In the genomic region with DNA sequence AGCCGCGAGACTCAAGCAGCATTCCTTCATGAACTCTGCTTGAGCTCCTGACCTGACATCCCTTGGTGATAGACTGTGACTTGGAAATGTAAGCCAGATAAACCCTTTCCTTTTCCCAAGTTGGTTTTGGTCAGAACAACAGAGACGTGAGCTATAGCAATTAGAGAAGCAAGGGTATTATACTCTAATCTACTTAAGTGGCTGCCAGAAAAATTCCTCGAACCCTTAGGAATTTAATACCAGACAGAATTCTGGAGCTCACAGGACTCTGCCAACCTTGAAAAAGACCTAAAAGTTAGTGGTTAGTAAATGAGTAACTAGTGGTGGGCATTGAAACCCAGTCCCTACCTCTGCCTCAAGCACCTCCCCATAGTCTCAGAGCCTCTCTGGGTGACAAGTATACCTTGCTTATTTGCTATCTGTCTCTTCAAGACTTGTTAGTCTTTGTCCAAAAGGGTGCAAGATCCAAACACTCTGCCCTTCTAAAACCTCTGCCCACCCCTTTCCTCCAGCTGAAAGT, we compare ENCODE assay signal across 30 mouse cellular contexts. TPM values are rescaled to one million over a fixed set of nuclear protein-coding genes. Genes with fewer than 3 reads are reported as not detected.
DNase-seq lines count a peak whose midpoint lies in the region; ATAC-seq and TF ChIP-seq lines count a peak whose summit lies in the region.
"Had no signal": no experiment of that assay in that cellular context is flagged by ENCODE, and none has a peak within 500 bp of the region (broad histone marks: within the 10 kb centered on the region; RNA-seq: fewer than 3 reads in every experiment).

No protein-coding gene starts in this region.

- H3K36me3 ChIP-seq in intestine, embryonic 16.5 days (ENCODE audit: control insufficient read depth, insufficient read depth, low read length): peaks cover 20% of the 10 kb centered on the region
- H3K36me3 ChIP-seq in intestine, embryonic 15.5 days: peaks cover 37% of the 10 kb centered on the region
- H3K36me3 ChIP-seq in kidney, postnatal 0 days (ENCODE audit: insufficient read depth, low read length): peaks cover 83% of the 10 kb centered on the region
- H3K36me3 ChIP-seq in kidney, embryonic 14.5 days (ENCODE audit: control insufficient read depth, insufficient read depth, low read length): peaks cover 94% of the 10 kb centered on the region
- peaks cover 33% of the 10 kb centered on the region; the same call in 1 of the 2 replicates for H3K36me3 ChIP-seq in lung, postnatal 0 days (ENCODE audit: insufficient read depth, low read length)
- H3K36me3 ChIP-seq: forebrain, embryonic 12.5 days; liver, embryonic 13.5 days had no signal

- DNase-seq in kidney, postnatal 0 days (ENCODE audit: low spot score): no peak
- DNase-seq in lung, postnatal 0 days (ENCODE audit: low spot score): no peak
- no peak for DNase-seq in lung, postnatal 4 days
- no peak for DNase-seq in layer of hippocampus, adult 11-12 months (ENCODE audit: low spot score)
- DNase-seq: adrenal gland, postnatal 14 days; cerebellum, adult 11 months; cerebellum, adult 9-10 months; cerebellum, postnatal 36 days; embryo, embryonic 11 days; forebrain, postnatal 0 days; heart, postnatal 10 days; layer of hippocampus, postnatal 36 days; left cerebral cortex, postnatal 4 days; liver, embryonic 13.5 days; lung, postnatal 14 days; right cerebral cortex, postnatal 25 days; thymus, adult 2 months; thymus, postnatal 36 days had no signal

- no peak overlapping the region for H3K9ac ChIP-seq in intestine, embryonic 16.5 days (ENCODE audit: low read depth, low read length)
- no peak overlapping the region for H3K9ac ChIP-seq in intestine, embryonic 15.5 days
- no peak overlapping the region for H3K9ac ChIP-seq in kidney, postnatal 0 days (ENCODE audit: low read depth, low read length)
- no peak overlapping the region for H3K9ac ChIP-seq in kidney, embryonic 14.5 days (ENCODE audit: low read depth, low read length)
- no peak overlapping the region for H3K9ac ChIP-seq in lung, postnatal 0 days (replicated peaks; ENCODE audit: low read depth)
- H3K9ac ChIP-seq: embryonic facial prominence, embryonic 15.5 days; forebrain, embryonic 12.5 days; forebrain, postnatal 0 days; heart, embryonic 13.5 days; hindbrain, embryonic 14.5 days; liver, embryonic 13.5 days had no signal

- H3K4me1 ChIP-seq in intestine, embryonic 16.5 days (ENCODE audit: control insufficient read depth, insufficient read depth, low read length): no peaks in the 10 kb centered on the region; the same call in 1 of the 2 replicates
- no peaks in the 10 kb centered on the region for H3K4me1 ChIP-seq in intestine, embryonic 15.5 days (replicated peaks)
- H3K4me1 ChIP-seq in kidney, postnatal 0 days (replicated peaks; ENCODE audit: insufficient read depth, low read length): peaks cover 9% of the 10 kb centered on the region; the same call in 1 of the 2 replicates
- H3K4me1 ChIP-seq in kidney, embryonic 14.5 days (ENCODE audit: control insufficient read depth, insufficient read depth, low read length): no peaks in the 10 kb centered on the region
- peaks cover 10% of the 10 kb centered on the region; the same call in 1 of the 2 replicates for H3K4me1 ChIP-seq in lung, postnatal 0 days (ENCODE audit: insufficient read depth, low read depth, low read length)
- H3K4me1 ChIP-seq: embryonic facial prominence, embryonic 15.5 days; liver, embryonic 13.5 days had no signal

- no peaks in the 10 kb centered on the region for H3K9me3 ChIP-seq in intestine, embryonic 16.5 days (ENCODE audit: control insufficient read depth, low read length)
- no peaks in the 10 kb centered on the region for H3K9me3 ChIP-seq in intestine, embryonic 15.5 days
- H3K9me3 ChIP-seq in kidney, postnatal 0 days (replicated peaks; ENCODE audit: low read length): no peaks in the 10 kb centered on the region
- H3K9me3 ChIP-seq in kidney, embryonic 14.5 days (ENCODE audit: control insufficient read depth, low read length): no peaks in the 10 kb centered on the region
- no peaks in the 10 kb centered on the region for H3K9me3 ChIP-seq in lung, postnatal 0 days (ENCODE audit: low read length)
- H3K9me3 ChIP-seq: embryonic facial prominence, embryonic 15.5 days; forebrain, embryonic 12.5 days; heart, embryonic 13.5 days; liver, embryonic 13.5 days had no signal

- no peak for ATAC-seq in intestine, embryonic 16.5 days
- no peak for ATAC-seq in intestine, embryonic 15.5 days
- ATAC-seq in kidney, postnatal 0 days (replicated peaks; ENCODE audit: low FRiP score, low read depth): 0 out of 2 replicates have a peak, but pooled peaks have one; percentile 43
- ATAC-seq in kidney, embryonic 14.5 days (ENCODE audit: low FRiP score, low TSS enrichment): no peak
- no peak for ATAC-seq in lung, postnatal 0 days
- ATAC-seq: forebrain, postnatal 0 days; midbrain, embryonic 16.5 days had no signal

- H3K27me3 ChIP-seq in intestine, embryonic 16.5 days (replicated peaks; ENCODE audit: control insufficient read depth, insufficient read depth, low read length): no peaks in the 10 kb centered on the region
- H3K27me3 ChIP-seq in intestine, embryonic 15.5 days (replicated peaks): no peaks in the 10 kb centered on the region
- no peaks in the 10 kb centered on the region for H3K27me3 ChIP-seq in kidney, postnatal 0 days (ENCODE audit: insufficient read depth, low read length)
- H3K27me3 ChIP-seq in kidney, embryonic 14.5 days (ENCODE audit: control insufficient read depth, insufficient read depth, low read length): no peaks in the 10 kb centered on the region
- no peaks in the 10 kb centered on the region for H3K27me3 ChIP-seq in lung, postnatal 0 days (replicated peaks; ENCODE audit: insufficient read depth, low read length)
- H3K27me3 ChIP-seq: embryonic facial prominence, embryonic 15.5 days; heart, embryonic 13.5 days; liver, embryonic 13.5 days had no signal

- H3K27ac ChIP-seq in intestine, embryonic 16.5 days (ENCODE audit: low read length): 0 out of 2 replicates have a peak overlapping the region, but pooled peaks have one; percentile 0
- H3K27ac ChIP-seq in intestine, embryonic 15.5 days: no peak overlapping the region
- H3K27ac ChIP-seq in kidney, postnatal 0 days: peak overlapping the region; percentile 54
- no peak overlapping the region for H3K27ac ChIP-seq in kidney, embryonic 14.5 days (ENCODE audit: low read depth, low read length)
- no peak overlapping the region for H3K27ac ChIP-seq in lung, postnatal 0 days (ENCODE audit: low read length)
- H3K27ac ChIP-seq: embryonic facial prominence, embryonic 15.5 days; forebrain, embryonic 12.5 days; heart, embryonic 13.5 days; hindbrain, embryonic 14.5 days; liver, embryonic 13.5 days had no signal

- TF ChIP-seq EP300 in lung, postnatal 0 days (IDR thresholded peaks at IDR 0.05): peak; percentile 2; the same call in 1 of the 2 replicates

- TF ChIP-seq CTCF in kidney, postnatal 0 days (IDR thresholded peaks at IDR 0.05; ENCODE audit: low read depth): no peak
- TF ChIP-seq CTCF in lung, postnatal 0 days (IDR thresholded peaks at IDR 0.05): no peak

- H3K4me3 ChIP-seq in intestine, embryonic 16.5 days (ENCODE audit: low read length): no peak overlapping the region
- no peak overlapping the region for H3K4me3 ChIP-seq in intestine, embryonic 15.5 days (replicated peaks)
- no peak overlapping the region for H3K4me3 ChIP-seq in kidney, postnatal 0 days (replicated peaks; ENCODE audit: low read depth, low read length)
- no peak overlapping the region for H3K4me3 ChIP-seq in kidney, embryonic 14.5 days (ENCODE audit: low read length)
- no peak overlapping the region for H3K4me3 ChIP-seq in lung, postnatal 0 days (ENCODE audit: low read depth, low read length)
- H3K4me3 ChIP-seq: embryonic facial prominence, embryonic 15.5 days; forebrain, embryonic 12.5 days; heart, embryonic 13.5 days; liver, embryonic 13.5 days had no signal

- WGBS in intestine, embryonic 16.5 days: 64% methylated on average over 4 of the region's 4 CpGs
- 77% methylated on average over 4 of the region's 4 CpGs for WGBS in intestine, embryonic 15.5 days
- WGBS in kidney, postnatal 0 days: 53% methylated on average over 4 of the region's 4 CpGs
- WGBS in kidney, embryonic 14.5 days: 65% methylated on average over 4 of the region's 4 CpGs
- whole genome bisulfite sequencing in lung, postnatal 0 days: 54% methylated on average over 4 of the region's 4 CpGs

- no peak overlapping the region for H3K4me2 ChIP-seq in intestine, embryonic 16.5 days (ENCODE audit: low read depth, low read length)
- no peak overlapping the region for H3K4me2 ChIP-seq in intestine, embryonic 15.5 days (replicated peaks)
- H3K4me2 ChIP-seq in kidney, postnatal 0 days (ENCODE audit: low read length): no peak overlapping the region
- no peak overlapping the region for H3K4me2 ChIP-seq in kidney, embryonic 14.5 days (replicated peaks; ENCODE audit: low read depth, low read length)
- no peak overlapping the region for H3K4me2 ChIP-seq in lung, postnatal 0 days (replicated peaks; ENCODE audit: low read depth, low read length)
- H3K4me2 ChIP-seq: embryonic facial prominence, embryonic 15.5 days; forebrain, embryonic 12.5 days; heart, embryonic 13.5 days; hindbrain, embryonic 14.5 days; liver, embryonic 13.5 days; midbrain, embryonic 11.5 days had no signal

RNA-seq across cellular contexts. Expression of gene Lamb1, which starts 18.6 kb away (rescaled TPM):
- 60.4 and 65.1 TPM in 2 replicates for polyA plus RNA-seq in intestine, embryonic 16.5 days (2015; fragmentation: Nextera tagmentation; extraction: Ambion mirVana)
- 73.5 and 81.3 TPM in 2 replicates for polyA plus RNA-seq in intestine, embryonic 15.5 days (2015; fragmentation: Nextera tagmentation; extraction: Ambion mirVana)
- polyA plus RNA-seq in kidney, postnatal 0 days (2015; fragmentation: Nextera tagmentation; extraction: Ambion mirVana): 115 and 128 TPM in 2 replicates
- polyA plus RNA-seq in kidney, embryonic 14.5 days (2014; fragmentation: Nextera tagmentation; extraction: Ambion mirVana): 65.2 and 121 TPM in 2 replicates
- polyA plus RNA-seq in lung, postnatal 0 days (2015; fragmentation: Nextera tagmentation; extraction: Ambion mirVana): 54.8 and 56.0 TPM in 2 replicates

RNA-seq across cellular contexts. Expression of gene Gm6993, which starts 43.1 kb away (rescaled TPM):
- polyA plus RNA-seq in intestine, embryonic 16.5 days (2015; fragmentation: Nextera tagmentation; extraction: Ambion mirVana): not detected in 2 replicates
- polyA plus RNA-seq in intestine, embryonic 15.5 days (2015; fragmentation: Nextera tagmentation; extraction: Ambion mirVana): not detected in 2 replicates
- not detected in 2 replicates for polyA plus RNA-seq in kidney, postnatal 0 days (2015; fragmentation: Nextera tagmentation; extraction: Ambion mirVana)
- polyA plus RNA-seq in kidney, embryonic 14.5 days (2014; fragmentation: Nextera tagmentation; extraction: Ambion mirVana): not detected in 2 replicates
- not detected in 2 replicates for polyA plus RNA-seq in lung, postnatal 0 days (2015; fragmentation: Nextera tagmentation; extraction: Ambion mirVana)
- polyA plus RNA-seq: embryonic facial prominence, embryonic 15.5 days; forebrain, embryonic 12.5 days; forebrain, postnatal 0 days; gonadal fat pad, adult 2 months; heart, embryonic 13.5 days; hindbrain, embryonic 14.5 days; limb, embryonic 14.5 days; liver, embryonic 13.5 days; midbrain, embryonic 11.5 days; midbrain, embryonic 16.5 days; neural tube, embryonic 11.5 days; thymus, adult 2 months had no signal

Comparison
In these comparisons a context has a peak if more than half of its experiments do, and no peak if none do; other contexts are left out.
1. H3K27ac ChIP-seq: peak in intestine, embryonic 16.5 days (single experiment) and kidney, postnatal 0 days (single experiment); none in intestine, embryonic 15.5 days (single experiment), kidney, embryonic 14.5 days (single experiment) and lung, postnatal 0 days (single experiment).